Mouse (Mus musculus): ENCODE measurements around the gene Igsf21. TPM values are rescaled to one million over a fixed set of nuclear protein-coding genes. Genes with fewer than 3 reads are reported as not detected.

Gene Igsf21
- polyA plus RNA-seq (2015; fragmentation: Nextera tagmentation; extraction: Ambion mirVana), result 5.6 and 15.4 TPM in 2 replicates

DNA sequence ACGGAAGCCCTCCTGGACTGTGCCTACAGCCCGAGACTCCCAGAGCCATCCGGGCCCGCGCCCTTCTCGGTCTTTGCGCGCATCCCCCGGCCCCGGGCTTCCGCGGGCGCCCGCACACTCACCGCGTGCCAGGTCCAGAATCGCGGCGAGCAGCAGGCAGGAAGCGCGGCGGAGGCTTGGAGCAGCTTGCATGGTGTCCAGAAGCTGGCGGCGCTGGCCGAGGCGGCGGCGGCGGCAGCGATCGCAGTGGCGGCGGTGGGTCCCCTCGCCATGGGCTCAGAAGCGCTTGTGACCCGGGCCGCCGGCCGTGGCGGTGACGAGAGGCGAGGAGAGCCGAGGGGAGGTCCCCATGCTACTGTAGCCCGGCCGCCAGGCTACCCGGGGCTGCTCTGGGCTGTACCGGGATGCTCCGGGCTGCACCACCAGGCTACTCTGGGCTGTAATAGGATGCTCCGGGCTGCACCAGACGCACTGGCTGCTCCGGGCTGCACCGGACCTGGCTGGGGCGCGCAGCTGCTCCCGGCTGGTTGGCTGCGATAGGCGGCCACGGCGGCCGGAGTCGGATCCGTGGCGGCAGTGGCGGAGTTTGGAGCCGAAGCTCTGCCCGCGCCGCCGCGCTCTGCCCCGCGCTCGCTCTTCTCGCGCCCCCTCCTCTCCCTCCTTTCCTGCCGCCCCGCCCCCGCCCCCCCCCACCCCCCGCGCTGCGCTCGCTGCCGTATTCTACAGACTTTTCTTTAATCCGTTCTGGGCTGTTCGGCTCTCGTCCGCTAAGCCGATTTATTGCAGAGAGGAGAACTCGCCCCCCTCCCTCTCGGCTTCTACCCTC, at the start of gene Igsf21:
Gene Igsf21 (minus strand): TSS at position 605 of the 826 bp plus-strand sequence.

Measured in adrenal gland, postnatal 0 days (tissue).